Mouse (Mus musculus): ENCODE results near the gene Chst3.
"Not testable (repeated sequence)": the region's sequence is repeated elsewhere in the genome, so short reads cannot be mapped to it uniquely, and the experiment has no call there.

The Chst3 gene

GRCm38 (mm10) chr10:60230321-60231088, 11.4 kb upstream of the Chst3 start:
- no peak for DNase-seq

- DNase-seq = no peak
Observed at GRCm38 (mm10) chr10:60229113-60229512, 10.1 kb upstream of the Chst3 start.

- no peak for DNase-seq
Observed at GRCm38 (mm10) chr10:60227666-60228065, 8.6 kb upstream of the Chst3 start.

DNA sequence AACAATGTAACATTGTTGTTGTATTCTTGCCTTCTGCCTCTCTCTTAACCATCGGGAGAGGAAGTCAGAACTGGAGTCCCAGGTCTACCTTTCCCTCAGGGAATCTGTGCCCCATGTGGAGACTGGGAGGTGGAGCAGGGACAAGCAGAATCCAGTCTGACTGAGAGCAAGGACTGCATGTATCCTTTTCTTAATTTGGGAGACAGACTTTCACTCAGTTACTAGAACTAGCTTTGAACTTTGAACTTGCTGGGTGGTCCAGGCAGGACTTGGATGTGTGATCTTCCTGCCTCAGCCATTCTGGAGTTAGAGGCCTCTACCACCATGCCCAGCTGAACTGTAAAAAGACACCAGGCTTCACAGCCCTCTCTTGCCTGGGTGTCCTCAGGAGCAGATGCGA, 5.5 kb upstream of the Chst3 start:
- DNase-seq = no peak

- DNase-seq = not testable (repeated sequence)
Observed at GRCm38 (mm10) chr10:60221571-60222259, 2.7 kb upstream of the Chst3 start.

DNA sequence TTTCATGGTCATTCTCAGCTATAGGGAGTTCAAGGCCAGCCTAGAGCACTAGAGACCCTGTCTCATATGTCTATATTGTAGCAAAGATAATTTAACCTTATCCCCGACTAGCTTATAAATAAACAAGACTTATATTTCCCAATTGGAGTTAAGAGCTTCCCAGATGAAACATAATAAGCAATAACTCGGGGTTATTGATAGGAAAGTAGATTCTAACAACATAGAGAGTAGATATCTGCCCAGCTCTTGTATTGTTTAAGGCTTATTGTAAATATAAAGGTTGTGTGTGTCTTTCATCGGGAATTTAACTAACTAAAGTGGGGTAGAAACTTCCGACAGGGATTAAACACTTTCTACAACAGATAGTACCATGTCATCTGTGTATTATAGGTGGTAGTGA, 1.5 kb upstream of the Chst3 start:
- DNase-seq = no peak

DNA sequence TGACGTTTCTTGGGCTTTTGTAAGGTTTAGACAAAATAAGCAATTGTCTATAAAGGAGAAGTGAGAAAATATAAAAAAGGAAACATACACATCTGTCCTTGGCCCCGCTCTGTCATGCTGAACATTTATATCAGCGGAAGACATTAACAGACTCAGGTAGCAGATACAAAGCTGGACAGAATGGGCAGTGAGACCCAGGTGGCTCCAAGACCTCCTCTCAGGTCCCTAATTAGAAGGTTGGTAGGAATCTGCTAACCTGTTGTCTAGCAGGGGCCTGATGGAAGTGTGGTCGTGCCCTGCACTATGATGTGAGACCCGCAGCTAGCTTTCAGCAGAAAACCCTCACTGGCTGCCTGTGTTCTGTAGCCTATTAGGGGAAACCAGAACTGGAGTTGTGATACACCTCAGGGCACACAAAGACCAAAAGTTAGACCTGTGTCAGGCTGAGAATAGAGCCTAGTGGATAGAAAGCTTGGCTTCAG, 1.0 kb upstream of the Chst3 start:
- DNase-seq = no peak

DNA sequence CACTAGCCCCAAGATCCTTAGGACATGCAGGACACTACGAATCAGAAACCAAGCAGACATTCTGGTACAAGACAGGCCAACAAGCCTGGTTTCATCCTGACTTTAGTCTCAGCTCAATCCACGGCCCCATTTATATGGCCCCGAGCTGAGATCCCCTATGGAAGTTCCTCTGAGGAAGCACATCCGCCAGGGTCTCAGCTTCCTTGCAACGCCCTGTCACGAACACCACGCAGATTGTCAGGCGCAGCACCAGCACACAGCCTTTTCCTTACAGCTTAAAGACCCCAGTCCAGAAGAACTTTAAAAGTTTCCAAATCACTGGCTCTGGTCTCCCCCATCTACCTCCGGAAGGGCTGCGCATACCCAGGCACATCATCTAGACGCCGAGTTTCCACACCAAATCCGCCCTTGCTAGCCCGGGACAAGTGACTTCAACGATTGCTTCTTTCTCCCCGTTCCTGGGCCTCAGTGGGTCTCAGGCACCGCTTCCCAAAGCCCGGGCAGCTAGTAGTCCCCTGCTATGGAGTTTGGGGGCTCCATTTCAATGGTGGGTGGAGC, 948 bp downstream of the Chst3 start:
- DNase-seq = no peak

DNA sequence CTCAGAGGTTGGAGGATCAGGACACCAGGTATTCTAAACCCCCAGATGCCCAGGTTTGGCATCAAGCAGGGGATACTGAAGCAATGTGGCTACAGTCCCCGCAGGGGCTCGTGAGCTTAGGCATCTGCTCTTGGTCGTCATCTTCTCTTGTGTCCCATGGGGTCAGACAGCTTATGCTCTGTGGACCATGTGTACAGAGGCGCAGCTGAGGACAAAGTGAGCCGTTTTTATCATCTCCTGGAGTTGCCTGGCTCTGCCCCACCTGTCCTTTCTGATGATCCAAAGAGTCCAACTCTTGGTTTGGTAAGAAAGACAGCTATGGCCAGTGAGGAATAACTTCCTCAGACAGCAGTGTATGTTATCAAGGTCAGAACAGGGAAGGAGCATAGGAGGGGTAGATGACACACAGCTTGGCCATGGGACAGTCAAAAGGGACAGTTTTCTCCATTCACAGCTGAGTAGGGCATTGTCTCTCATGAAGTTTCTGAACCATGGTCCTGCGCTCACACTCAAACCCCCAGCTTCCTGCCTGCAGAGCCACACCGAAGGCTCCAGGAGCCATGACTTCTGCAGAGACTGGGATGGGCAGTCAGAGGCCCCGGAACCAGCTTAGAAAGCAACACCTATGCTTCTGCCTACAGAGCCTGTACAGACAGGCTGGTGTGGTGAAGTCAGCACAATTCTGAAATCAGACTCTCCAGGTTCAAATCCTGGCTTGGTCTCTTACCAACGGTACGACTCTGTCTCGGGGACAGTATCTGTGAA, 2.5 kb downstream of the Chst3 start:
- no peak for DNase-seq

DNA sequence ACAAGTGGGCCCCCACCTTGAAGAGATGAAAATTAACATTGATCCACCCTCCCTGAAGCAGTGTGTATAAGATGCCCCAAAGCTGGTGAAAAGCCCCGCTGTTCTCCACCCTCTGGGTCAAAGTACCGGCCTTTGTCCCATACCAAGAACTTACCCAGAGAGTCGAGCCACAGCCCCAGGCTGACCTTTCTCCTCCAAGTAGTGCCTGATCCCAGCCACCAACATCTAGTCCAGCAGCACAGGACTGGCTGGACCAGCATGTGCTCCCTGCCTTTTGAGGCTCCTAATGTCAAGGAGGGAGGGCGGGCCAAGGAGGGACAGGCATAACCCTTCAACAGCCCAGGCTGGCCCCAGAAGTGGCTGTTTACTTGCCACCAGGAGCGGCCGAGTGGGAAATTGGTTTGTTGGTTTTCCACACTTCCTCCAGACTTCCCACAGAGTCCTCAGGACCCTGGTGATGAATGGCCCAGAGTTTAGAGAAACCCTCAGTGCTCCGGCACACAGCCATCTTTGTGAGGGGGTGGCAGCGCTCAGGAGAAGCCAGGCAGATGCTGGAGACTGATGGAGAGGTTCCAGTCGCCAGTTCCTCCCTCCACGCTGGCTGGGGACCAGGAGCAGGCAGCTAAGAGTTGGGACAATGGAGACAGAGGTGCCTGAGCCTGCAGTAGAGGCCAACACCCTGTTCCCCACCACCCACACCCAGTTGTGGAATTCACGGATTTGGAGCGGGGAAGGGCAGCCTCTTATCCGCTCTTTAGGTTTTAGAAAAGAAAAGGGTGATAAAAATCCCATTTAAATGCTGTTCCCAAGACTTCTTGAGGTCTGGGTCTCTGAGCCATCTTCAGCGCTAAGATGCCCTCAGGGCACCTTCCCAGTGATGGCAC, 3.7 kb downstream of the Chst3 start:
- DNase-seq = no peak

- no peak for DNase-seq
Observed at GRCm38 (mm10) chr10:60212589-60213379, 6.3 kb downstream of the Chst3 start.

- DNase-seq = no peak
Observed at GRCm38 (mm10) chr10:60211501-60212005, 7.5 kb downstream of the Chst3 start.

- DNase-seq = no peak
Observed at GRCm38 (mm10) chr10:60210468-60210867, 8.6 kb downstream of the Chst3 start.

- peak; percentile 80 to 91 for DNase-seq
Observed at GRCm38 (mm10) chr10:60209237-60209636, 9.8 kb downstream of the Chst3 start.

DNA sequence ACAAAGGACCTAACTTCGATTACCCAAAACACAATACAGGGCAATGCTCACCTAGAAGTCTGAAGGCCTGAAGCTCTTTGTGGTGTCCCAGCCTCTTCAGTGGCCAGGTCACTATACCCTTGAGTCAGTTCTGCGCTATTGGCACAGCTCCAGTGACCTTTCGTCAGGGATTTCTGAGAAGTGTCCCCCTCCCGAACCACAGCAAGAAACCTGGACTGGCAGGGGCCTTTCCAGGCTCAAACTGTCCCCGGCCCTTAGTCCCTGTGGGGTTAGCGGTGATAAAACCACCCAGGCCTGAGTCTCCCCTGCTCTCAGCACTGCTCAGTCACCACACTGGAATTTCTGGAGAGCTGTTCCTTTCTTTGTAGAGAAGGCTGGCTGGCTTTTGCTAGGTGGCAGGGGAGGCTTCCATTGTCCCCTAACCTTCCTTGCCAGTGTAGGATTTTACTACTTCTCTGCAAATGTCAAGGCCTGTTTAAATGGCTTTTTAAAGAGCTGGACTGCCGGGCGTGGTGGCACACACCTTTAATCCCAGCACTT, 11.8 kb downstream of the Chst3 start:
- no peak for DNase-seq

DNA sequence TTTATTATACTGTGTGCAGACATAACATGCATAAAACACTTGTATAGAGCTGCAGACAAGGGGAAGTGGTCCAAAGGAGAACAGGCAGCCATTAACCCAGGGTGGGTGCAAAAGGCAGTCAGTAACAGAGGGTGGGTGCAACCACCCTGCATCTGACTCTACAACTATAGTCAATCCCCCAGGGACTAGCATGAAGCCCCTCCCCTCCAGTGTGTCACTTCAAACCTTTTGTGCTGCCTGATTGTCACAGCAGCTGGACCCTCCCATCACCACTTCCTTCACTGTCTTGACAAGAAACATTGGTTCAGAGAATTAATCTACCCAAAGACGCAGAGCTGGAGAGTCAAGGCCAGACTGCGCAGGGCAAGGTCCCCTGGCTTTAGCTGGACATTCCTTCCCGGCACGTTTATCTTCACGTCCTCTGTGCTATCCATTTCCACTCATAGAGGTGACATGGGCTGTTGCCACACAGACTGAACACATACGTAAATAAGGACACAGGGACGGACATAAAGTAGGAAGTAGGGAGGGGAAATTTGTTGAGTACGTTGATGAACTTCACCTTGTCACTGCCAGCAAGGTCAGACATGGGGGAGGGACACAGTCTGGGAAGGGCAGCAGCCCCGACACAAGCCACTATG, 13.3 kb downstream of the Chst3 start:
- no peak for DNase-seq

- peak in 1 of 2 experiments; percentile 35 for DNase-seq
Observed at GRCm38 (mm10) chr10:60202785-60203184, 16.3 kb downstream of the Chst3 start.

DNA sequence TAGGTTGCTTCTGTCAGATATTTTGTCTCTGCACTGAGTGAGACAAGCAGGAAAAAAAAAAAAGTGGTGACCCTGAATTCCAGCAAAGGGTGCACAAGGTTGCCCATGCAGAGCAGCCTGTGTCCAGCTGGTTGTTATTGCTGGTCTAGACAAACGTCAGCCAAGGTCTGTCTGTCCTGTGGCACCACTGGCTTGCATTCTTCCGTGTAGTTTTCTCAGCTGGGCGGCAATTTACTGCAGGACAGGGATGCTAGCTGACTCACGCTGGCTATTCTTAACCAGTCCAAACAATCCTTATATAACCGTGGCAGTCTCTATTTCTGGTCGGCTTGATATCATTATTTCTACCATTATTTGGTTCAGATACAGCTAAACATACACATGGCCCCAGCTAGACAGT, 18.1 kb downstream of the Chst3 start:
- no peak for DNase-seq

DNA sequence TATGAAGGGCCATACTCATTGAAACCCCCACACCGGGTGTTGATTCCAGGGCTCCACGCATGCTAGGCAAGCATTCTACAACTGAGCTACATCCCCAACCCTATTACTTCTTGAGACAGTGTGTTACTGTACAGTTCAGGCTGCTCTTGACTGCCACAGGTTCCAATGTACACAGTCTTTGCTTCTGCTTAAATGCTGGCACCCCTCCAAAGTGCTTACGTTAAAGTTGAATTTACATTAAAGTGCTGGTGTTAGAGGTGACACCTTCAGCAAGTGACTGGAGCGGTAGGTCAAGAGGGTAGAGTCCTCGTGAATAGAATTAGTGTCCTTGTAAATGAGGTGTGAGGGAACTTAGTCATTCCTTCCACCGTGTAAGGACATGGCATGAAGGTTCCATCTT, 19.7 kb downstream of the Chst3 start:
- no peak for DNase-seq

DNA sequence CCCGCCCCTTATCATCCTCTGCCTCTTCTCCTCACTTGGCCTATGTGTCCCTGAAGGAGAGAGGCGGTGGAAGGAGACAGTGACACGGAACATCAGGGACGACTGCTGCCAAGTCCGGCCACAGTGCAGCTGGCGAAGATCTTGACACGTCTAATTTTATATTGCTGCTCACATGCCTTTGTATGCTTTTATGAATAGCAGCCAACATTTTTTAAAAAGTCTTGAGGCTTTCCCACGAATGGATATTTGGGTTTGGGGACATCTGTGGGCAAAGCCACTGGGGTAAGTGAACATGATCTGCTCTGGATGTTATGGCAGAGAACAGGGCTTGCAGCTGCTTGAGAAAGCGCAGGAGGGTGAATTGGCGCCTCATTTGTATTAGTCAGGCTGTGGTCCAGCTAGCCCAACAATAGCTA, 21.6 kb downstream of the Chst3 start:
- no peak for DNase-seq

Data from cerebellum, postnatal 25 days (tissue).